Mouse (Mus musculus) forebrain, embryonic 16.5 days (tissue): ENCODE data around the gene 2610318N02Rik. TPM values are rescaled to one million over a fixed set of nuclear protein-coding genes. Genes with fewer than 3 reads are reported as not detected.

Source experiments
- ATAC-seq: fragments of 200-750 bp; cut with Nextera tagmentation; 2 replicates; pipeline ENCODE4 v1.8.0; 2017; ENCODE audit warnings: mild to moderate bottlenecking, moderate library complexity
- H3K27ac ChIP-seq: fragments of 300-500 bp; sonication (generic); 2 replicates; pipeline ENCODE4 v1.5.1; 2014; ENCODE audit warnings: low read length, control low read depth
- H3K27me3 ChIP-seq: fragments of 300-500 bp; sonication (generic); replicated peaks from 2 replicates; pipeline ENCODE4 v1.6.1; 2014; ENCODE audit warnings: low read length; ENCODE audit not compliant: control insufficient read depth, insufficient read depth
- H3K36me3 ChIP-seq: fragments of 300-500 bp; sonication (generic); 2 replicates; pipeline ENCODE4 v1.6.1; 2014; ENCODE audit not compliant: control insufficient read depth, insufficient read depth
- H3K4me1 ChIP-seq: fragments of 300-500 bp; sonication (generic); replicated peaks from 2 replicates; pipeline ENCODE4 v1.6.1; 2014; ENCODE audit warnings: low read length; ENCODE audit not compliant: control insufficient read depth, insufficient read depth
- H3K4me2 ChIP-seq: fragments of 300-500 bp; sonication (generic); 2 replicates; pipeline ENCODE4 v1.6.1; 2014; ENCODE audit warnings: mild to moderate bottlenecking, low read length, control low read depth
- H3K4me3 ChIP-seq: fragments of 300-500 bp; sonication (generic); replicated peaks from 2 replicates; pipeline ENCODE4 v1.5.1; 2014; ENCODE audit warnings: mild to moderate bottlenecking, low read length, control low read depth
- H3K9ac ChIP-seq: fragments of 300-500 bp; sonication (generic); replicated peaks from 2 replicates; pipeline ENCODE4 v1.6.1; 2014; ENCODE audit warnings: low read depth, low read length, control low read depth
- H3K9me3 ChIP-seq: fragments of 300-500 bp; sonication (generic); 2 replicates; pipeline ENCODE4 v1.6.1; 2016; ENCODE audit warnings: low read length; ENCODE audit not compliant: control insufficient read depth
- WGBS: fragments of 180-500 bp; shearing (Covaris S2); extraction: QIAGEN DNeasy Blood & Tissue Kit; methylation state at CpG from one replicate; pipeline ENCODE4 v1.1.7; 2014; 5-methylcytosine and 5-hydroxymethylcytosine counted together
- polyA plus RNA-seq: library from polyadenylated mRNA; unstranded; fragments of >200 nt; fragmentation: Nextera tagmentation; extraction: Ambion mirVana; gene quantifications from 2 replicates; pipeline ENCODE4 v1.2.1, GENCODE M21; 2015

The 2610318N02Rik gene
- polyA plus RNA-seq, 1 experiment from 2014 or later = 21.2 TPM

DNA sequence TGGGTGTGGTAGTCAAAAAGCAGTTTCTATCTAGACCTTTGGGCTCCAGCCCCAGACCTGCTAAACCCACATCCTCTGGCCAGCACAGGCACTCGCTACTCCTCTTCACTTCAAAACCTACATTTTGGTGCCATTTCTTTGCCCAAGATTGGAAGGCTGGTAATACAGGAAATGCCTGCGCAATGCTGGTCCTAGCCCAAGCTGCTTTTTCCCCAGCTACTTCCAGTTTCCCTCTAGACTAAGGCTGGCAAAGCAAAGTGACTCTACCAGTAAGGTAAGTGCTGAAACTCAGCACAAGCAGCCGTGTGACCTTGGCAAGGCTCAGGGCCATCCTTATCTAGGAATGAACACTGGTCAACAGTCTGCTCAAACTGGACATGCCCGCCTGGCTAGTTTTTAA lies 39.3 kb downstream of the 2610318N02Rik start:
- Histone ChIP-seq H3K4me2 (no peak overlapping the region), H3K27ac (no peak overlapping the region), H3K9me3 (no peaks in the 10 kb centered on the region), H3K4me3 (no peak overlapping the region), H3K4me1 (no peaks in the 10 kb centered on the region), H3K27me3 (no peaks in the 10 kb centered on the region), H3K9ac (no peak overlapping the region), H3K36me3 (peaks cover 58% of the 10 kb centered on the region)
- ATAC-seq = no peak
- 93% methylated on average over 4 of the region's 4 CpGs for WGBS

DNA sequence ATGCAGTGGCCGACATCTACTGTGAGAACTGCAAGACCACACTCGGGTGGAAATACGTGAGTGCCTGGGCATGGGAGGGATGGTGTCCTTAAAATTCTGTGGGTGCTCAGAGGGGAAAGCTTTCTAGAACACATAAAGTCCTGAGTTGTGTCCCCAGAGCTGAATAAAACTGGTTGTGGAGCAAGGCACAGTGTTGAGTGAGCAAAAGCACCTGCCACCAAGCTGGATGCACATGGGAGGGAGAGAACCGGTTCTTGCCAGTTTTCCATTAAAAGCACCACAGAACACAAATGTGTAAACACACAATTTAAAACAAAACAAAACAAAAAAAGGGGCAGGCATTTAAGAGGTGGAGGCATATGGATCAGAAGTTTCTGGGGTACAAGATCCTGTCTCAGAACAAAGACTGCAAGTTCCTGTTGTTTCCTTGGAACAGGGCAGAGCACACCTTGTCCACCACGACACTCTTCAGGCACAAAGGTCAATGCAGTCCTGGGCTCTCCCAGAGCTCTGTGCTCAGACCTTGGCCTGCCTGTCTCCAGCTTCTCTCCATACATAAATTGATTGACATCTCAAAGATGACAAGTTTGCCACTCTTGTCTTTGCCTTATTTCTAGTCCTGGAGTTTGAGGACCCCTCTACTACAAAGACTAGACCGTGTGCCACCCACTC lies 42.7 kb downstream of the 2610318N02Rik start:
- Histone ChIP-seq H3K4me1 (peaks cover 7% of the 10 kb centered on the region), H3K4me3 (no peak overlapping the region), H3K36me3 (peaks cover 42% of the 10 kb centered on the region), H3K27ac (no peak overlapping the region), H3K9ac (no peak overlapping the region), H3K4me2 (no peak overlapping the region), H3K27me3 (no peaks in the 10 kb centered on the region), H3K9me3 (no peaks in the 10 kb centered on the region)
- no peak for ATAC-seq
- WGBS = 86% methylated on average over 6 of the region's 6 CpGs

DNA sequence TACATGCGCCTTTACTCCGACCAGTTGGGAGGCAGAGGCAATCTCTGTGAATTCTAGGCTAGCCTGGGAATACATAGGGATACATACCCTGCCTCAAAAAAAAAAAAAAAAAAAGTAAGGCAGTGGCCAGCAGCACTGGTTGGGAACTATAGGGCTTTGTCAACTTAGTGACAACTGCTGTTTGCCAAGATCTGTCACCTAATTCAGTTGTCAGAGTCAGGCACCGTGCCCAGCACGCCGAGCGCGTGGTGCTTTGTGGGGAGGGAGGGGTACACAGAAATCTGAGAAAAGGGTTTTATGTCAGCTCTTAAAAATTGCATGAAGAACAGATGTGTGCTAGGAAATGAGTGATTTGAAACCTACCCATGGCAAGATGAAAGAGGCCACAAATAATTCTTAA lies 46.9 kb downstream of the 2610318N02Rik start:
- Histone ChIP-seq H3K4me2 (no peak overlapping the region), H3K4me1 (peaks cover 20% of the 10 kb centered on the region), H3K9me3 (no peaks in the 10 kb centered on the region), H3K36me3 (peaks cover 21% of the 10 kb centered on the region), H3K27me3 (no peaks in the 10 kb centered on the region), H3K4me3 (no peak overlapping the region), H3K27ac (0 out of 2 replicates have a peak overlapping the region, but pooled peaks have one; percentile 17), H3K9ac (no peak overlapping the region)
- peak; percentile 60 for ATAC-seq
- WGBS = 30% methylated on average over 7 of the region's 7 CpGs

DNA sequence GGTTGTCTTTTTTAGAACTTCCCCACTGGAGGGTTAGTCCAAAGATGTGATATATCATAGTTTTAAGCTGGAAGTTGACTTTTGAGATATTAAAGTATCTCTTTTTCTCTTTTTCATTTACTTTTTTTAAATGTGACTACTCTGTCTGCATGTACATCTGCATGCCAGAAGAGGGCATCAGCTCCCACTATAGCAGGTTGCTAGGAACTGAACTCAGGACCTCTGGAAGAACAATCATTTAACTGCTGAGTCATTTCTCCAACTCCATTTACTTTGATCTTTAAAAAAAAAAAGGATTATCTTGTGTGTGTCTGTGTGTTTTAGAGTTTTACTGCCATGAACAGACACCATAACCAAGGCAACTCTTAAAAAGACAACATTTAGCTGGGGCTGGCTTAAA lies 48.1 kb downstream of the 2610318N02Rik start:
- Histone ChIP-seq H3K4me3 (no peak overlapping the region), H3K4me2 (no peak overlapping the region), H3K9me3 (no peaks in the 10 kb centered on the region), H3K27ac (no peak overlapping the region), H3K27me3 (no peaks in the 10 kb centered on the region), H3K9ac (no peak overlapping the region), H3K36me3 (peaks cover 11% of the 10 kb centered on the region), H3K4me1 (peaks cover 26% of the 10 kb centered on the region)
- ATAC-seq = no peak

DNA sequence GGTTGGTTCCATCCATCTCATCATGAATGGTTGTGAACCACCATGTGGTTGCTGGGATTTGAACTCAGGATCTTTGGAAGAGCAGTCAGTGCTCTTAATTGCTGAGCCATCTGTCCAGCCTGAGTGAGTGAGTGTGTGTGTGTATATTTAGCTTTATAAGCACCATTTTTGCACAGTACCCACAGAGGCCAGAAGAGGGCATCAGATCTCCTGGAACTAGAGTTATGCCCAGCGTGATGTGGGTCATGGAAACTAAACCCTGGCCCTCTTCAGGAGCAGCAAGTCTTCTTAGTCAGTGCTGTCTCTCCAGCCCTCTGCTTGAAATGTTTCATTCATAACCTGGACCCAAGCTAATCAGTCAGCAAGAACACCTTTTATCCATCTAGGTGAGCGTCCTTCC lies 48.7 kb downstream of the 2610318N02Rik start:
- ATAC-seq = no peak
- H3K9me3 ChIP-seq = no peaks in the 10 kb centered on the region

DNA sequence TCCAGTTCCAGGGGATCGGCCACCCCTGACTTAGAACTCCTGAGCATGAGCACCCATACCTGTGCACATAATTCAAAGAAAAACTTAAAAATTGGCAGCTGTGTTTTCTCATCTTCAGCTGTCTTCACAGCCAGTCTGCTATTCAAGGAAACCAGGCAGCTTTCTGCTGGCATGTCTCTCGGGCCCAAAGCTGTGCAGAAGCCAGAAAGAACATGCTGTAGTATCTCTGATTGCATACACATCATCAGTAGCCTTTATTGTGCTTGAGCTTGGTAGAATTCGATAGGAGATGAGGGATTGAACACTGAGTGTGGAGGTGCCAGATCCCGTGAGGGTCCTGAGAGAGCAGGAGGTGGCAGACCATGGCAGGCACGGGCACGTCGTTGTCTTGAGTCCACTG lies 52.0 kb downstream of the 2610318N02Rik start:
- Histone ChIP-seq H3K36me3 (peaks cover 8% of the 10 kb centered on the region; the same call in 1 of the 2 replicates), H3K4me2 (no peak overlapping the region), H3K4me1 (peaks cover 34% of the 10 kb centered on the region), H3K27ac (peak overlapping the region; percentile 39), H3K9me3 (no peaks in the 10 kb centered on the region), H3K9ac (no peak overlapping the region), H3K4me3 (no peak overlapping the region), H3K27me3 (no peaks in the 10 kb centered on the region)
- no peak for ATAC-seq
- 89% methylated on average over 7 of the region's 7 CpGs for WGBS

More for the DNA sequence above, 48.7 kb downstream of the 2610318N02Rik start:
- Histone ChIP-seq H3K27ac (no peak overlapping the region), H3K36me3 (peaks cover 11% of the 10 kb centered on the region), H3K4me1 (peaks cover 30% of the 10 kb centered on the region), H3K9ac (no peak overlapping the region), H3K4me3 (no peak overlapping the region), H3K4me2 (no peak overlapping the region), H3K27me3 (no peaks in the 10 kb centered on the region)
- 93% methylated on average over 2 of the region's 2 CpGs for WGBS

DNA sequence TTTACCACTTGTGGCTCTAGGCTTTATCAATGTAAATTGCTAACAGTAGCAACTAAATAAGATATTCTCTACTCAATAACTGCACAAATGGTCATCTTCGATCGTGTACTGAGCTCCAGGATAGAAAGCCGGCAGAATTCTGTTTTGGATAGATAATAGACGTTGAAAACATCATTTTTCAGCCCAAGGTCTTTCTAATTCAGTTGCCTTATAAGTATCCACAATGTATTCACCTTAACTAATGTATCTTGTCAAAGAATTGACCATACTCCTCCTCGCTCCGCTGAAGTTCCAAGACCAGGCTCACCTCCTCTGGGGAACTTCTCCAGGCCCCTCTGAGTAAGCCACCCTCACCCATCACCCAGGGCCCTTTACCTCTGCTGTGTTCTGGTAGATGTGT lies 54.3 kb downstream of the 2610318N02Rik start:
- peak overlapping the region; percentile 88 for H3K4me3 ChIP-seq
- peaks cover 29% of the 10 kb centered on the region for H3K4me1 ChIP-seq
- H3K27me3 ChIP-seq = no peaks in the 10 kb centered on the region
- H3K9ac ChIP-seq = peak overlapping the region; percentile 90
- no peak overlapping the region for H3K27ac ChIP-seq
- no peak; the same call in 1 of the 2 replicates for ATAC-seq
- peak overlapping the region; percentile 69 for H3K4me2 ChIP-seq
- 35% methylated on average over 6 of the region's 6 CpGs for WGBS
- no peaks in the 10 kb centered on the region for H3K9me3 ChIP-seq
- peaks cover 6% of the 10 kb centered on the region; the same call in 1 of the 2 replicates for H3K36me3 ChIP-seq

DNA sequence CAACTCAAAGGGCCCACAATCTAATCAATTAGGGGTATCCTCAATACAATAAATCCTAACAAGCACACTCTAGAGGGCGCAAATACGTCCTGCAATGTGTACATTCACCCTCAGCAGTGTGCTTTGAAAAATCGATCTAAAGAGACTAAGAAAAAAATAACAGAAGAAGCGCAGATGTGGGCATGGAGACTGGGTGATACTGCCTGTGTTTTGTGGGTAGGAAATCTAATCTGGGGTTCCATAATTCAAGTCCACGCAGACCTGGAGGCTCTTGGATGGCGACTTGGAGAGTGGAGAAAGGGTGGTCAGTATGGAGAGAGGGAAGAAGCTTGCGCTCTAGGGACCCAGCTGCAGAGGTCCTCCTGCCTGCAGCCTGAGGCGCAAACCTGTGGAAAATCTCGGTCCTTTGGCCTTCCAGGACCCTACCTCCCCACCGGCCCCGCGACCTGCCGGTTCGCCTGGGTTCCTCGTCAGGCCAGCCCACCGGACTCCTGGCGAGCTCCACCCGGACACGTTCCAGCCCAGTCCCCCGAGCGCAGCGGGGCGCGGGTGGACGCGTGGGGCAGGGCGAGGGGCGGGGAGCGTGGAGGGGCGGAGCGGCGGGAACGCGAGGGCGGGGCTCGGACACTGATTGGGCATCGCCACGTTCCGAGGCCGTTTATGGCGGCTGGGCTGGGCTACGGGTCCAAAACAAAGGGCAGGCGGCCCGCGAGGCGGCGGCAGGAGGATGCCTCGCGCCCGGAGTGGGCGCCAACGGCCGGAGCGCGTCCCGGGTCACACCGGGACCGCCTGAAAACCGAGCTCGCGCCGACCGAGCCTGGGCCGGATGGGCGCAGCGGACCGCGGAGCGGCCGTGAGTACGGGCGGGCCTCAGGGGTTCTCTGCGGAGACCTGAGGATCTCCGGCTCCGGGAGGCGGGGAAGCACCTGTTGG lies 55.2 kb downstream of the 2610318N02Rik start, which contains the start of gene Ypel1:
Gene Ypel1 (plus strand): TSS at position 186 of the 933 bp plus-strand sequence.
- peak; percentile 95 for ATAC-seq
- Histone ChIP-seq H3K4me1 (peaks cover 28% of the 10 kb centered on the region), H3K4me2 (peak within 1 kb of the TSS; percentile 69), H3K36me3 (no peaks in the 10 kb centered on the region), H3K27me3 (no peaks in the 10 kb centered on the region), H3K9me3 (no peaks in the 10 kb centered on the region), H3K27ac (peak within 1 kb of the TSS; percentile 96), H3K4me3 (peak within 1 kb of the TSS; percentile 88), H3K9ac (peak within 1 kb of the TSS; percentile 90)
- under 1% methylated on average over 74 of the region's 76 CpGs for WGBS

DNA sequence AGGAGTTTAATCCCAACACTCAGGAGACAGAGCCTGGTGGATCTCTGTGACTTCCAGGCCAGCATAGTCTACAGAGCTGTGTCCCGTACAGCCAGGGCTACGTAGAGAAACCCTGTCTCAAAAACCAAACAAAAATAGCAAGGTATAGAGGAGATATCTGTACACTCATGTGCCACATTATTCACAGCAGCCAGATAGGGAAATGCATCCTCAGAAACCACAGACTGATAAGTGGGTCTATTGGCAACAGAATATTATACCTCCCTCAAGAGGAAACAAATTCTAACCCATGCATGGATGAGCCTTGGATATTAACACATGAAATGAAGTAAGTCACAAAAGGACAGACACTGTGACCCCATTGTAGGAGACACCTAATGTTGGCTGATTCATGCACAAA lies 57.4 kb downstream of the 2610318N02Rik start:
- WGBS = 82% methylated on average over 2 of the region's 2 CpGs
- Histone ChIP-seq H3K36me3 (no peaks in the 10 kb centered on the region), H3K4me2 (no peak overlapping the region), H3K9ac (no peak overlapping the region), H3K9me3 (no peaks in the 10 kb centered on the region), H3K4me1 (peaks cover 16% of the 10 kb centered on the region), H3K4me3 (no peak overlapping the region), H3K27me3 (no peaks in the 10 kb centered on the region), H3K27ac (no peak overlapping the region)
- ATAC-seq = no peak
